Mouse (Mus musculus): ENCODE data around the gene St14.

- no peak for TF ChIP-seq UBTF (IDR thresholded peaks at IDR 0.05; ENCODE audit: borderline replicate concordance, insufficient read depth, low read depth, low read length)
- no peak for TF ChIP-seq CTCF (IDR thresholded peaks at IDR 0.05 in 2 of 3, conservative IDR thresholded peaks at IDR 0.05 in 1 of 3; ENCODE audit: control insufficient read depth in 1 of 3, insufficient read depth in 1 of 3, low read depth in 2 of 3, low read length in 3 of 3, poor library complexity in 1 of 3, severe bottlenecking in 1 of 3)
- no peak for TF ChIP-seq MEF2A (IDR thresholded peaks at IDR 0.05; ENCODE audit: extremely low read depth, insufficient replicate concordance, low read depth, low read length, poor library complexity, severe bottlenecking)
- TF ChIP-seq POLR2A (IDR thresholded peaks at IDR 0.05; ENCODE audit: control insufficient read depth in 1 of 2, insufficient read depth in 1 of 2, low read depth in 1 of 2, low read length in 2 of 2, poor library complexity in 1 of 2) = no peak
- TF ChIP-seq USF1 (IDR thresholded peaks at IDR 0.05; ENCODE audit: low read depth, low read length) = no peak
- no peak for TF ChIP-seq ZC3H11A (IDR thresholded peaks at IDR 0.05; ENCODE audit: low read depth, low read length)
- TF ChIP-seq EP300 (IDR thresholded peaks at IDR 0.05; ENCODE audit: low read depth in 1 of 2, low read length in 2 of 2) = no peak
- no peak for TF ChIP-seq ETS1 (IDR thresholded peaks at IDR 0.05; ENCODE audit: low read depth, low read length)
- TF ChIP-seq BHLHE40 (IDR thresholded peaks at IDR 0.05; ENCODE audit: borderline replicate concordance, low read depth, low read length) = no peak
These were observed 9.1 kb downstream of the St14 start for GRCm38 (mm10) chr9:31122464-31123030.

Data from MEL (cell line).